Mouse (Mus musculus) induced T-regulatory cell, adult 2 months (primary cell): ENCODE measurements around the gene Klhl3.

ENCODE experiments used
- DNase-seq: peaks from one replicate; pipeline ENCODE4 v3.0.0-alpha.2; 2012; ENCODE audit warnings: low read depth

Gene Klhl3

DNA sequence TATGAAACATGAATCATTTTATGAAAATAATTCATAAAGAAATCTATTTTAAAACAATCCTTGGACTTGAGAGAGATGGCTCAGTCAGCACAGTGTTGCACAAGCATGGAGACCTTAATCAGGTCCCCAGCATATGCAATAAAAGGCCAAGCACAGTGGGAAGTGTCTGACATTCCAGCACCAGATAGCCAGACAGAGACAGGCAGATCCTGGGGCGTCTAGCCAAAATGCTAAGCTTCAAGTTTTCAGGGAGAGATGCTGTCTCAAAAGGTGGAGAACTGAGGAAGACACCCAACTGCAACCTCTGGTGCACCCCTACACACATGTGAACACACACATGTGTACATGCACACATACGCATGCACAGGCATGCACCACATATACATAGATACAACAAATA, 153.1 kb downstream of the Klhl3 start:
- no peak for DNase-seq

DNA sequence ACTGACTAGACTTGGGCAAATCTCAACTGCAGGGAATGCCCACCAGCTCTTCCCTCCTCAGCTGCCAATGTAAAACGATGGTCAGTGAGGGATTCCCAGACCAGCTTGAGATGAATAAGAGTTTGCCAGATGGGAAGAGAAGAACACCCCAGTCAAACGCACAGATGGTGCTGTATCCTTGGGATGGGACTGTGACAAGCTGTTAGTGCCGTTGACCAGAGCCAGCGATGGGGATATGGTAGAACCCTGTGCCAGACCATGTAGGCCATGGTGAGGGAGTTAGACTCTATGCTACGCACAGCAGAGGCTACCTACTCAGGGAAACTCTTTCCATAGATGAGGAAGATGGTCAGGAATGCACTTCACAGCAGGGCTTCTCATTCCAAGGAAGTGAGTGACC, 153.6 kb downstream of the Klhl3 start:
- DNase-seq, result no peak
